Mouse (Mus musculus) testis, adult 2 months (tissue): ENCODE measurements around the gene Map3k14.

Experiments
- CTCF ChIP-seq: fragments of 200-500 bp; IDR thresholded peaks from 2 replicates; pipeline ENCODE4 v1.5.1; 2012; ENCODE audit warnings: low read depth, mild to moderate bottlenecking, inconsistent platforms, low read length, moderate library complexity; ENCODE audit not compliant: control insufficient read depth, insufficient read depth, insufficient replicate concordance
- POLR2A ChIP-seq: fragments of 200-500 bp; IDR thresholded peaks from 2 replicates; pipeline ENCODE4 v1.6.1; 2012; ENCODE audit warnings: low read depth, mild to moderate bottlenecking, inconsistent platforms, low read length, moderate library complexity; ENCODE audit not compliant: control insufficient read depth

DNA sequence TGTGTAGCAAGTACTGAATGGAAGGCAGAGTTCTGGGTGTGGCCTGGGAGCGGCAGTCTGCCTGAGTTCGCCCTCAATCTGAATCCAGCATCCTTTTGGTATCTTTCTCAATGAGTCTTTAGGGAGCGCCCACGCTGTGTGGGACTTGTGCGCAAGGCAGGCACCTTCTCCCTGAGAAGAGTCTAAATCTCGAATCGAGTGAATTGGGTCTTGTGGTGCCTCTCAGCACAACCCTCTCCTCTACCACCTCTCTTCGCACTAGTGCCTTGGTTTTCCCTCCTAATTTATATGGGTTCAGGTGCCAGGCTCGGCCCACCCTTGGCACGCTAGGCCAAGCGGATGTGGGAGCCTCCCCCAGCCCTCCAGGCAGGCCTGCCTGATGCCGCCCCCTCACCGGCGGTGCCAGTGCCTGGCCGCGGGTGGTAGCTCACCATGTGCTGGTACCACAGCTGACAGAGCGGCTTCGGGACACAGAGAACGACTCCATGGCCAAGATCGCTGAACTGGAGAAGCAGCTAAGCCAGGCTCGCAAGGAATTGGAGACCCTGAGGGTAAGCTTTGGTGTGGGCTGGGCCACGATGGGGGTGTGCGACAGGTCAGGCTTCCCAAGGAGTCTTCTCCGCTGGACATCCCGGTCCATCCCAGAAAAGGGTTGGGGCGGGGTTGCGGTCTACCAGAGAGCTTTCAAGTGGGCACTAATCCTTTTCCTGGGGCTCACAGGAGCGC lies 74.9 kb downstream of the Map3k14 start:
- TF ChIP-seq POLR2A (no peak), CTCF (no peak)
